Mouse (Mus musculus): ENCODE measurements at regions not wholly inside any gene's neighbourhood (a gene's known extent, or its start where the extent isn't known, plus 50 kb on each side); places are given as distances from the start of the nearest gene placed in this dataset.

DNA sequence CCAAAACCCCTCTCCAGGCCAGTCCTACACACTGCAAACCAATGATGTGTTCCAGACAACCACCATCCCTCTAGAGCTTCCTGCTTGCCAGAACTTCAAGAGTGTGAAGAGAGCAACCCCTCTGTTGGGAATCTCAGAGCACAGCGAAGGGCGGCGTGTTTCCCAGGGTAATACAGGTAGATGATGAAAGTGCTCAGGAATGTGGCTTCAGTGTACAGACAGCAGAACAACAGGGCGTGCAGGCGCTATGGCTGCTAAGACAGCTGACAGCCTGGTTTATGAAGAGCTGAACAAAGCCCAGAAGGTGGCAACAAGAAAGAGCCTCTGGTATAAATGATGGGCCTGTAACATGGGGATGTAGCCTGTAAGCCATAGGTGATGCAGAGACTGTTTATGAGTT lies 61.0 kb upstream of the Gsap start:
- Histone ChIP-seq H3K36me3 (ENCODE audit: control insufficient read depth in 1 of 2, insufficient read depth in 2 of 2, low read length in 2 of 2) (no peaks in the 10 kb centered on the region), H3K27ac (ENCODE audit: control insufficient read depth, low read depth, low read length) (no peak overlapping the region), H3K9ac (ENCODE audit: control insufficient read depth, low read depth, low read length, poor library complexity, severe bottlenecking) (no peak overlapping the region), H3K79me2 (ENCODE audit: control insufficient read depth, insufficient read depth, low read length, poor library complexity) (no peaks in the 10 kb centered on the region), H3K9me3 (replicated peaks; ENCODE audit: insufficient read depth, low read length) (no peaks in the 10 kb centered on the region), H3K4me1 (ENCODE audit: control insufficient read depth in 1 of 2, insufficient read depth in 2 of 2, low read length in 2 of 2) (no peaks in the 10 kb centered on the region), H3K4me3 (ENCODE audit: control insufficient read depth in 1 of 2, insufficient read depth in 1 of 2, low read depth in 2 of 2, low read length in 2 of 2) (no peak overlapping the region), H3K27me3 (ENCODE audit: control insufficient read depth in 1 of 2, insufficient read depth in 2 of 2, low read length in 2 of 2) (peaks cover 2 to 3% of the 10 kb centered on the region in 2 experiments; a peak in 2 of 4 replicates)
- no peak for TF ChIP-seq RAD21 (IDR thresholded peaks at IDR 0.05; ENCODE audit: low read depth, low read length)
- TF ChIP-seq CTCF (IDR thresholded peaks at IDR 0.05 in 2 of 3, conservative IDR thresholded peaks at IDR 0.05 in 1 of 3; ENCODE audit: control insufficient read depth in 1 of 3, insufficient read depth in 1 of 3, low read depth in 2 of 3, low read length in 3 of 3, poor library complexity in 1 of 3, severe bottlenecking in 1 of 3): no peak
- no peak for TF ChIP-seq MEF2A (IDR thresholded peaks at IDR 0.05; ENCODE audit: extremely low read depth, insufficient replicate concordance, low read depth, low read length, poor library complexity, severe bottlenecking)
- no peak for TF ChIP-seq MYC (IDR thresholded peaks at IDR 0.05; ENCODE audit: low read depth, low read length)
- no peak for TF ChIP-seq SIN3A (IDR thresholded peaks at IDR 0.05; ENCODE audit: low read length)
- no peak for TF ChIP-seq SMC3 (IDR thresholded peaks at IDR 0.05; ENCODE audit: low read depth, low read length)
- no peak for TF ChIP-seq CHD2 (IDR thresholded peaks at IDR 0.05; ENCODE audit: low read length)
- no peak for TF ChIP-seq GATA1 (IDR thresholded peaks at IDR 0.05; ENCODE audit: low read depth, low read length)
- no peak for TF ChIP-seq GABPA (IDR thresholded peaks at IDR 0.05; ENCODE audit: low read depth, low read length)
- TF ChIP-seq POLR2A (IDR thresholded peaks at IDR 0.05; ENCODE audit: control insufficient read depth in 1 of 2, insufficient read depth in 1 of 2, low read depth in 1 of 2, low read length in 2 of 2, poor library complexity in 1 of 2): no peak
- TF ChIP-seq USF2 (IDR thresholded peaks at IDR 0.05; ENCODE audit: borderline replicate concordance in 1 of 2, insufficient read depth in 1 of 2, low read depth in 1 of 2, low read length in 2 of 2): no peak
- TF ChIP-seq MAFK (IDR thresholded peaks at IDR 0.05; ENCODE audit: borderline replicate concordance, low read depth, low read length): no peak
- TF ChIP-seq ZC3H11A (IDR thresholded peaks at IDR 0.05; ENCODE audit: low read depth, low read length): no peak
- TF ChIP-seq MAX (IDR thresholded peaks at IDR 0.05; ENCODE audit: low read length): no peak
- TF ChIP-seq POLR2AphosphoS2 (IDR thresholded peaks at IDR 0.05; ENCODE audit: low read length): no peak
- no peak for TF ChIP-seq TBP (IDR thresholded peaks at IDR 0.05; ENCODE audit: low read depth, low read length)
- no peak for TF ChIP-seq MAZ (IDR thresholded peaks at IDR 0.05; ENCODE audit: low read depth, low read length)
- no peak for DNase-seq (ENCODE audit: low read depth, low spot score)

DNA sequence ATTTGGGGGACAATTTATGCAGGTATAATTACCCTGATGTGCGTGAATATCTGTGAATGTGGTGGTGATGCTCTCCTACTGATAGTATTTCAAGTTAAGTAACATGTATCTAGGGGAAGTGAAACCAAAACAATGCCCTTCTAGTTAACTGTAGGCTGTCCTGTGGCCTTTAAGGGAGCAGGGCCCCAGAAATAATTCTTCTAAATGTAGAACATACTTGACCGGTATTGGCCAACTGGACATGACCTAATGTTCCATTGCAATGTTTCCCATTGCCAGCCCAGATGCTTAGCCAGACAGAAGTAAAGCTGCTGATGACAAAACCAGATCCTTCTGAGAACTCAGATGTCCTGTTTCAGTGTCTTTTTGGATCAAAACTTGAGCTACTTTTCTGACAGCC lies 54.9 kb upstream of the Gsap start:
- H3K27ac ChIP-seq (ENCODE audit: control insufficient read depth, low read depth, low read length): no peak overlapping the region
- TF ChIP-seq E2F4 (IDR thresholded peaks at IDR 0.05; ENCODE audit: borderline replicate concordance, low read depth, low read length): no peak
- no peak for TF ChIP-seq NRF1 (IDR thresholded peaks at IDR 0.05; ENCODE audit: insufficient read depth, low read depth, low read length, poor library complexity, severe bottlenecking)
- no peak for TF ChIP-seq ZNF384 (IDR thresholded peaks at IDR 0.05; ENCODE audit: low read depth, low read length)
- TF ChIP-seq ETS1 (IDR thresholded peaks at IDR 0.05; ENCODE audit: low read depth, low read length): no peak
- TF ChIP-seq UBTF (IDR thresholded peaks at IDR 0.05; ENCODE audit: borderline replicate concordance, insufficient read depth, low read depth, low read length): no peak
- TF ChIP-seq POLR2A (IDR thresholded peaks at IDR 0.05; ENCODE audit: control insufficient read depth in 1 of 2, insufficient read depth in 1 of 2, low read depth in 1 of 2, low read length in 2 of 2, poor library complexity in 1 of 2): no peak
- no peak for TF ChIP-seq SMC3 (IDR thresholded peaks at IDR 0.05; ENCODE audit: low read depth, low read length)
- TF ChIP-seq TAL1 (IDR thresholded peaks at IDR 0.05; ENCODE audit: low read length): no peak
- TF ChIP-seq ZC3H11A (IDR thresholded peaks at IDR 0.05; ENCODE audit: low read depth, low read length): no peak
- no peak for TF ChIP-seq ZKSCAN1 (IDR thresholded peaks at IDR 0.05; ENCODE audit: low read depth, low read length)
- no peak for TF ChIP-seq RCOR1 (IDR thresholded peaks at IDR 0.05; ENCODE audit: low read depth, low read length)
- no peak for TF ChIP-seq USF2 (IDR thresholded peaks at IDR 0.05; ENCODE audit: borderline replicate concordance in 1 of 2, insufficient read depth in 1 of 2, low read depth in 1 of 2, low read length in 2 of 2)
- no peak for TF ChIP-seq NELFE (IDR thresholded peaks at IDR 0.05; ENCODE audit: low read depth, low read length)
- TF ChIP-seq ELF1 (IDR thresholded peaks at IDR 0.05; ENCODE audit: low read depth, low read length): no peak
- TF ChIP-seq GATA1 (IDR thresholded peaks at IDR 0.05; ENCODE audit: low read depth, low read length): no peak
- TF ChIP-seq BHLHE40 (IDR thresholded peaks at IDR 0.05; ENCODE audit: borderline replicate concordance, low read depth, low read length): no peak
- no peak for TF ChIP-seq MYC (IDR thresholded peaks at IDR 0.05; ENCODE audit: low read depth, low read length)
- no peak for TF ChIP-seq JUND (IDR thresholded peaks at IDR 0.05; ENCODE audit: low read depth, low read length)
- TF ChIP-seq TBP (IDR thresholded peaks at IDR 0.05; ENCODE audit: low read depth, low read length): no peak
- TF ChIP-seq POLR2AphosphoS5 (IDR thresholded peaks at IDR 0.05; ENCODE audit: borderline replicate concordance, low read depth, low read length): no peak
- no peak for DNase-seq (ENCODE audit: low read depth, low spot score)
- H3K79me2 ChIP-seq (ENCODE audit: control insufficient read depth, insufficient read depth, low read length, poor library complexity): no peaks in the 10 kb centered on the region
- no peaks in the 10 kb centered on the region; a peak in 1 of 4 replicates for H3K4me1 ChIP-seq (ENCODE audit: control insufficient read depth in 1 of 2, insufficient read depth in 2 of 2, low read length in 2 of 2)
- H3K36me3 ChIP-seq (ENCODE audit: control insufficient read depth in 1 of 2, insufficient read depth in 2 of 2, low read length in 2 of 2): no peaks in the 10 kb centered on the region
- H3K4me3 ChIP-seq (ENCODE audit: control insufficient read depth in 1 of 2, insufficient read depth in 1 of 2, low read depth in 2 of 2, low read length in 2 of 2): no peak overlapping the region
- no peaks in the 10 kb centered on the region for H3K9me3 ChIP-seq (replicated peaks; ENCODE audit: insufficient read depth, low read length)
- peaks cover 2 to 8% of the 10 kb centered on the region in 2 experiments; a peak in 3 of 4 replicates for H3K27me3 ChIP-seq (ENCODE audit: control insufficient read depth in 1 of 2, insufficient read depth in 2 of 2, low read length in 2 of 2)
- H3K9ac ChIP-seq (ENCODE audit: control insufficient read depth, low read depth, low read length, poor library complexity, severe bottlenecking): no peak overlapping the region

All from MEL (cell line).